Mouse (Mus musculus) heart, embryonic 15.5 days (tissue): ENCODE data around the gene Eri3. TPM values are rescaled to one million over a fixed set of nuclear protein-coding genes. Genes with fewer than 3 reads are reported as not detected.

Source experiments
- ATAC-seq: fragments of 200-750 bp; cut with Nextera tagmentation; replicated peaks from 2 replicates; pipeline ENCODE4 v1.8.0; 2017; ENCODE audit warnings: low read depth, moderate TSS enrichment; ENCODE audit not compliant: insufficient number of reproducible peaks, insufficient read depth, low FRiP score
- H3K27ac ChIP-seq: fragments of 300-500 bp; sonication (generic); 2 replicates; pipeline ENCODE4 v1.5.1; 2015; ENCODE audit warnings: mild to moderate bottlenecking, inconsistent platforms
- H3K27me3 ChIP-seq: fragments of 300-500 bp; sonication (generic); 2 replicates; pipeline ENCODE4 v1.6.1; 2015; ENCODE audit warnings: inconsistent platforms
- H3K36me3 ChIP-seq: fragments of 300-500 bp; sonication (generic); 2 replicates; pipeline ENCODE4 v1.6.1; 2015; ENCODE audit warnings: mild to moderate bottlenecking, inconsistent platforms
- H3K4me1 ChIP-seq: fragments of 300-500 bp; sonication (generic); replicated peaks from 2 replicates; pipeline ENCODE4 v1.6.1; 2015; ENCODE audit warnings: inconsistent platforms
- H3K4me2 ChIP-seq: fragments of 300-500 bp; sonication (generic); 2 replicates; pipeline ENCODE4 v1.6.1; 2015; ENCODE audit warnings: inconsistent platforms, mild to moderate bottlenecking, moderate library complexity
- H3K4me3 ChIP-seq: fragments of 300-500 bp; sonication (generic); 2 replicates; pipeline ENCODE4 v1.5.1; 2015; ENCODE audit warnings: mild to moderate bottlenecking, inconsistent platforms
- H3K9ac ChIP-seq: fragments of 300-500 bp; sonication (generic); 2 replicates; pipeline ENCODE4 v1.6.1; 2015; ENCODE audit warnings: mild to moderate bottlenecking, inconsistent platforms
- H3K9me3 ChIP-seq: fragments of 300-500 bp; sonication (generic); replicated peaks from 2 replicates; pipeline ENCODE4 v1.6.1; 2016; ENCODE audit warnings: inconsistent platforms
- WGBS: fragments of 180-500 bp; shearing (Covaris S2); methylation state at CpG from one replicate; pipeline ENCODE4 v1.1.7; 2015; ENCODE audit warnings: mixed read lengths; 5-methylcytosine and 5-hydroxymethylcytosine counted together
- microRNA-seq: library from miRNA; unstranded; fragments of <30 nt; microRNA quantifications from one replicate; pipeline ENCODE4, GENCODE M21; 2016
- polyA plus RNA-seq: library from polyadenylated mRNA; unstranded; fragments of >200 nt; fragmentation: Nextera tagmentation; extraction: Ambion mirVana; gene quantifications from 2 replicates; pipeline ENCODE4 v1.2.1, GENCODE M21; 2015

The Eri3 gene
- polyA plus RNA-seq, 1 experiment from 2014 or later, result 104 TPM

GRCm38 (mm10) chr4:117686354-117686753 is 136.2 kb downstream of the Eri3 start:
- 80% methylated on average over 4 of the region's 4 CpGs for WGBS
- H3K9ac ChIP-seq, result no peak overlapping the region

GRCm38 (mm10) chr4:117705361-117705760 is 155.2 kb downstream of the Eri3 start:
- 4% methylated on average over 7 of the region's 7 CpGs for WGBS

More at GRCm38 (mm10) chr4:117686354-117686753, 136.2 kb downstream of the Eri3 start:
- Histone ChIP-seq H3K27ac (no peak overlapping the region), H3K4me3 (no peak overlapping the region), H3K27me3 (no peaks in the 10 kb centered on the region), H3K36me3 (no peaks in the 10 kb centered on the region), H3K9me3 (no peaks in the 10 kb centered on the region), H3K4me1 (peaks cover 5% of the 10 kb centered on the region), H3K4me2 (no peak overlapping the region)
- ATAC-seq, result no peak

GRCm38 (mm10) chr4:117708780-117709550 is 158.8 kb downstream of the Eri3 start:
- H3K9me3 ChIP-seq, result no peaks in the 10 kb centered on the region
- H3K4me2 ChIP-seq, result no peak overlapping the region
- no peaks in the 10 kb centered on the region for H3K36me3 ChIP-seq
- no peak for ATAC-seq
- H3K4me1 ChIP-seq, result no peaks in the 10 kb centered on the region
- H3K4me3 ChIP-seq, result no peak overlapping the region
- no peaks in the 10 kb centered on the region for H3K27me3 ChIP-seq
- no peak overlapping the region for H3K9ac ChIP-seq
- 70% methylated on average over 3 of the region's 3 CpGs for WGBS
- no peak overlapping the region for H3K27ac ChIP-seq

More at GRCm38 (mm10) chr4:117705361-117705760, 155.2 kb downstream of the Eri3 start:
- no peaks in the 10 kb centered on the region for H3K36me3 ChIP-seq
- no peaks in the 10 kb centered on the region for H3K4me1 ChIP-seq
- no peak overlapping the region for H3K9ac ChIP-seq
- ATAC-seq, result no peak
- no peaks in the 10 kb centered on the region for H3K9me3 ChIP-seq
- no peak overlapping the region for H3K27ac ChIP-seq
- H3K4me2 ChIP-seq, result no peak overlapping the region
- no peak overlapping the region for H3K4me3 ChIP-seq
- no peaks in the 10 kb centered on the region for H3K27me3 ChIP-seq

DNA sequence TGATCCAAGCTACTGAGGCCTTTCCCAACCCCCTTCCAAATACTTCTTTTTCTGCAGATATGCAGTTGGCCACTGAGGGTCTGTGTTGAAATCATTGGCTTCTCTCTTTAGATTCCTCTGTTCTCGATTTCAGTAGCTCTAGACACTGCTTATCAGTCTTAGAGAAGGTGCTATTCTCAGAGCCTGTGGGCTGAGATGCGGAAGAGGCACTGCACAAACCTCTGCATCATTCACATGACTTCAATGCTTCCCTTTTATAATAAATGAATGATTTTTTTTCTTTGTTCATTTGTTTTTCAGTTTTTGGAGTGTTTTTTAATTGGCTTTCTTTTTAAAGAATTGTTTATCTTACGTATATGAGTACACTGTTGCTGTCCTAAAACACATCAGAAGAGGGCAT is 162.1 kb downstream of the Eri3 start:
- no peak for ATAC-seq
- no peak overlapping the region for H3K4me3 ChIP-seq
- no peak overlapping the region for H3K27ac ChIP-seq
- no peaks in the 10 kb centered on the region for H3K9me3 ChIP-seq
- no peaks in the 10 kb centered on the region for H3K27me3 ChIP-seq
- H3K4me2 ChIP-seq, result no peak overlapping the region
- 61% methylated on average over 3 of the region's 3 CpGs for WGBS
- no peaks in the 10 kb centered on the region for H3K36me3 ChIP-seq
- H3K9ac ChIP-seq, result no peak overlapping the region
- no peaks in the 10 kb centered on the region for H3K4me1 ChIP-seq

GRCm38 (mm10) chr4:117713303-117714098 is 163.3 kb downstream of the Eri3 start:
- no peak for ATAC-seq
- H3K9ac ChIP-seq, result no peak overlapping the region
- no peaks in the 10 kb centered on the region for H3K9me3 ChIP-seq
- WGBS, result 57% methylated on average over 6 of the region's 6 CpGs
- no peaks in the 10 kb centered on the region for H3K4me1 ChIP-seq
- no peak overlapping the region for H3K27ac ChIP-seq
- H3K27me3 ChIP-seq, result no peaks in the 10 kb centered on the region
- H3K4me2 ChIP-seq, result no peak overlapping the region
- H3K4me3 ChIP-seq, result no peak overlapping the region
- H3K36me3 ChIP-seq, result no peaks in the 10 kb centered on the region

Small RNA genes within 50 kb of the gene (microRNA-seq; reads per million reads assigned to microRNA genes)
- gene Gm25559, result not detected

Other genes with a start within 250 kb of the Eri3 start
- 34.1 and 51.6 TPM in 2 replicates for gene Rnf220, start 53.3 kb upstream of the Eri3 start, polyA plus RNA-seq
- 35.8 and 43.1 TPM in 2 replicates for gene Dmap1, start 131.9 kb downstream of the Eri3 start, polyA plus RNA-seq
- gene Gm12845, start 174.0 kb downstream of the Eri3 start, polyA plus RNA-seq, result not detected in 2 replicates
- not detected in 2 replicates for gene Klf17, start 215.3 kb downstream of the Eri3 start, polyA plus RNA-seq